ENCODE assay signal across 31 mouse cellular contexts in genomic region chr15:52899822-52900221, GRCm38 (mm10).
DNase-seq lines count a peak whose midpoint lies in the region; ATAC-seq lines count a peak whose summit lies in the region.
"Had no signal": no experiment of that assay in that cellular context is flagged by ENCODE, and none has a peak within 500 bp of the region (broad histone marks: within the 10 kb centered on the region; RNA-seq: fewer than 3 reads in every experiment).

No protein-coding gene starts in this region.

- no peak overlapping the region for H3K4me2 ChIP-seq in kidney, embryonic 15.5 days
- H3K4me2 ChIP-seq in midbrain, embryonic 15.5 days, result no peak overlapping the region
- H3K4me2 ChIP-seq: hindbrain, embryonic 15.5 days; intestine, embryonic 15.5 days; limb, embryonic 15.5 days; liver, embryonic 13.5 days; neural tube, embryonic 13.5 days; stomach, embryonic 15.5 days had no signal

- WGBS in kidney, embryonic 15.5 days, result 49% methylated on average over 3 of the region's 3 CpGs
- 74% methylated on average over 3 of the region's 3 CpGs for WGBS in midbrain, embryonic 15.5 days

- peak; percentile 46 for ATAC-seq in kidney, embryonic 15.5 days (replicated peaks; ENCODE audit: low FRiP score)
- ATAC-seq in common myeloid progenitor, adult 5-6 weeks (replicated peaks; ENCODE audit: low read depth, poor library complexity, severe bottlenecking), result 0 out of 2 replicates have a peak, but pooled peaks have one; percentile 11
- no peak for ATAC-seq in midbrain, embryonic 15.5 days (replicated peaks)
- ATAC-seq: forebrain, postnatal 0 days; intestine, embryonic 15.5 days; lung, postnatal 0 days; midbrain, embryonic 16.5 days had no signal

- DNase-seq in kidney, postnatal 36 days, result no peak
- DNase-seq in CD4-positive, CD25-positive, alpha-beta regulatory T cell, adult 2 months (ENCODE audit: low read depth, low spot score), result peak; percentile 33
- DNase-seq in thymus, postnatal 25 days, result peak; percentile 7
- no peak for DNase-seq in gastrocnemius, adult 8-10 months (ENCODE audit: low spot score in 2 of 2)
- DNase-seq: adrenal gland, postnatal 25 days; cerebellum, adult 11-12 months; cerebellum, adult 9-11 months; forebrain, postnatal 0 days; gastrocnemius, postnatal 10 days; heart, postnatal 14 days; kidney, adult 2 months; liver, embryonic 13.5 days; lung, adult 18-20 months; lung, postnatal 4 days; right cerebral cortex, postnatal 14 days had no signal

- H3K27me3 ChIP-seq in kidney, embryonic 15.5 days, result no peaks in the 10 kb centered on the region
- no peaks in the 10 kb centered on the region for H3K27me3 ChIP-seq in midbrain, embryonic 15.5 days (replicated peaks)
- H3K27me3 ChIP-seq: hindbrain, embryonic 15.5 days; intestine, embryonic 15.5 days; limb, embryonic 15.5 days; liver, embryonic 13.5 days; megakaryocyte, embryonic 14.5 days; neural tube, embryonic 13.5 days; stomach, embryonic 15.5 days had no signal

- no peak overlapping the region for H3K27ac ChIP-seq in kidney, embryonic 15.5 days
- H3K27ac ChIP-seq in midbrain, embryonic 15.5 days, result no peak overlapping the region
- H3K27ac ChIP-seq: hindbrain, embryonic 10.5 days; hindbrain, embryonic 15.5 days; intestine, embryonic 15.5 days; kidney, postnatal 0 days; limb, embryonic 10.5 days; limb, embryonic 15.5 days; liver, embryonic 13.5 days; neural tube, embryonic 13.5 days; stomach, embryonic 15.5 days had no signal

- H3K4me1 ChIP-seq in kidney, embryonic 15.5 days, result no peaks in the 10 kb centered on the region
- H3K4me1 ChIP-seq in midbrain, embryonic 15.5 days, result no peaks in the 10 kb centered on the region
- H3K4me1 ChIP-seq: hindbrain, embryonic 10.5 days; hindbrain, embryonic 15.5 days; intestine, embryonic 15.5 days; limb, embryonic 10.5 days; limb, embryonic 15.5 days; liver, embryonic 13.5 days; megakaryocyte, embryonic 14.5 days; neural tube, embryonic 13.5 days; stomach, embryonic 15.5 days had no signal

- H3K36me3 ChIP-seq in kidney, embryonic 15.5 days, result no peaks in the 10 kb centered on the region
- no peaks in the 10 kb centered on the region for H3K36me3 ChIP-seq in midbrain, embryonic 15.5 days (replicated peaks)
- H3K36me3 ChIP-seq: hindbrain, embryonic 10.5 days; hindbrain, embryonic 15.5 days; intestine, embryonic 15.5 days; limb, embryonic 10.5 days; limb, embryonic 15.5 days; liver, embryonic 13.5 days; neural tube, embryonic 13.5 days; stomach, embryonic 15.5 days had no signal

- H3K4me3 ChIP-seq in kidney, embryonic 15.5 days (replicated peaks), result no peak overlapping the region
- no peak overlapping the region for H3K4me3 ChIP-seq in midbrain, embryonic 15.5 days
- H3K4me3 ChIP-seq: erythroblast, embryonic 14.5 days; hindbrain, embryonic 10.5 days; hindbrain, embryonic 15.5 days; intestine, embryonic 15.5 days; limb, embryonic 10.5 days; limb, embryonic 15.5 days; liver, embryonic 13.5 days; megakaryocyte, embryonic 14.5 days; myocyte; neural tube, embryonic 13.5 days; stomach, embryonic 15.5 days had no signal

- no peak overlapping the region for H3K9ac ChIP-seq in kidney, embryonic 15.5 days
- H3K9ac ChIP-seq in midbrain, embryonic 15.5 days, result no peak overlapping the region
- H3K9ac ChIP-seq: forebrain, postnatal 0 days; hindbrain, embryonic 15.5 days; intestine, embryonic 15.5 days; limb, embryonic 15.5 days; liver, embryonic 13.5 days; neural tube, embryonic 13.5 days; stomach, embryonic 15.5 days had no signal

- no peaks in the 10 kb centered on the region for H3K9me3 ChIP-seq in kidney, embryonic 15.5 days (replicated peaks)
- H3K9me3 ChIP-seq in midbrain, embryonic 15.5 days, result no peaks in the 10 kb centered on the region
- H3K9me3 ChIP-seq: hindbrain, embryonic 10.5 days; hindbrain, embryonic 15.5 days; intestine, embryonic 15.5 days; limb, embryonic 10.5 days; limb, embryonic 15.5 days; liver, embryonic 13.5 days; neural tube, embryonic 13.5 days; stomach, embryonic 15.5 days had no signal

Comparison
In these comparisons a context has a peak if more than half of its experiments do, and no peak if none do; other contexts are left out.
1. DNase-seq: peak in CD4-positive, CD25-positive, alpha-beta regulatory T cell, adult 2 months (single experiment) and thymus, postnatal 25 days (single experiment); none in kidney, postnatal 36 days (0 of 2) and gastrocnemius, adult 8-10 months (0 of 2).